In the genomic region with DNA sequence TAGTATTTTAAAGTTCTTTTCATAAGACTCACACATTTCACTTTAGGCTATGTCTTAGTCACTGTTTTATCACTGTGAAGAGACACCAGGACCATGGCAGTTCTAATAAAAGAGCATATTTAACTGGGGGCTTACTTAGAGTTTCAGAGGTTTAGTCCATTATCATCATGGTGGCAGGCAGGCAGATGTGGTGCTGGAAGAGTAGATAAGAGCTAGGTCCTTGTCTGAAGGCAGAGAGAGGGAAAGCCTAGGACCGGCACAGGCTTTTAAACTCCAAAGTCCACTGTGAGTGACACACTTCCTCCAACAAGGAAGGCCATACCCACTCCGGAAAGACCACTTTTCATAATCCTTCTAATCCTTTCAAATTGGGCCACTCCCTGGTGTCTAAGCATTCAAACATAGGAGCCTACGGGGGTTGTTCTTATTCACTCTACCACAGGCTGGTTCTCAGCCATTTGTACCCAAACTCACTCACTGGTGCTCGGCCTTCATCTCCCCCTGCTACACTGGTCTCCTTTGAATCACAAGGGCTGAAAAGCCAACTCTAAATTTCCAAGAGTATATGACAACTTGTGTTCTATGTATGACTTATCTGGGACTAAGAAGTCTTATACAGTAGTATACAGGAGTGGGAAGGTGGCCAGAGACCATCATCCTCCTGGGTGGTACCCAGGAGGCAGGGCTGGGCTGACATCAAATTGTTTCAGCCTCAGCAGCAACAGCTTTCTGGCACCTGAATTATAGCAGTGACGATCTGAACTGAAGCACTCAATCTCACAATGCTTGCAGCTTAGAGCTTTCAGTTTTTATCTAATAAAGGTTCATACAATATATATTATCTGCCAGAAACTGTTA, we compare ENCODE assay signal across 20 mouse cellular contexts. TPM values are rescaled to one million over a fixed set of nuclear protein-coding genes. Genes with fewer than 3 reads are reported as not detected.
DNase-seq lines count a peak whose midpoint lies in the region; ATAC-seq lines count a peak whose summit lies in the region.
"Had no signal": no experiment of that assay in that cellular context is flagged by ENCODE, and none has a peak within 500 bp of the region (broad histone marks: within the 10 kb centered on the region; RNA-seq: fewer than 3 reads in every experiment).

No protein-coding gene starts in this region.

- no peaks in the 10 kb centered on the region for H3K9me3 ChIP-seq in intestine, embryonic 15.5 days
- H3K9me3 ChIP-seq in intestine, embryonic 16.5 days (ENCODE audit: control insufficient read depth, low read length) = no peaks in the 10 kb centered on the region
- no peaks in the 10 kb centered on the region for H3K9me3 ChIP-seq in liver, embryonic 12.5 days (replicated peaks)
- H3K9me3 ChIP-seq: embryonic facial prominence, embryonic 13.5 days; hindbrain, embryonic 13.5 days; lung, embryonic 15.5 days had no signal

- no peak overlapping the region for H3K4me2 ChIP-seq in intestine, embryonic 15.5 days (replicated peaks)
- H3K4me2 ChIP-seq in intestine, embryonic 16.5 days (ENCODE audit: low read depth, low read length) = no peak overlapping the region
- peak overlapping the region; percentile 41 for H3K4me2 ChIP-seq in liver, embryonic 12.5 days
- H3K4me2 ChIP-seq: embryonic facial prominence, embryonic 13.5 days; hindbrain, embryonic 13.5 days; limb, embryonic 12.5 days; lung, embryonic 15.5 days had no signal

- no peaks in the 10 kb centered on the region; the same call in 1 of the 2 replicates for H3K4me1 ChIP-seq in intestine, embryonic 15.5 days (replicated peaks)
- no peaks in the 10 kb centered on the region for H3K4me1 ChIP-seq in intestine, embryonic 16.5 days (ENCODE audit: control insufficient read depth, insufficient read depth, low read length)
- peaks cover 44% of the 10 kb centered on the region for H3K4me1 ChIP-seq in liver, embryonic 12.5 days

- DNase-seq in c-Kit-positive CD71-positive TER-119-positive erythroid progenitor cells, embryonic 14.5 days (ENCODE audit: low spot score) = peak; percentile 91
- peak; percentile 45 to 75 for DNase-seq in spleen, postnatal 10 days (ENCODE audit: low spot score in 2 of 2)
- no peak for DNase-seq in lung, postnatal 36 days
- no peak for DNase-seq in frontal cortex, postnatal 36 days (ENCODE audit: low spot score in 2 of 2)
- DNase-seq in thymus, postnatal 36 days = no peak
- DNase-seq: cerebellum, adult 18-20 months; cerebellum, postnatal 36 days; kidney, adult 11 months; midbrain, embryonic 14.5 days; thymus, postnatal 25 days had no signal

- H3K27ac ChIP-seq in intestine, embryonic 15.5 days = no peak overlapping the region
- H3K27ac ChIP-seq in intestine, embryonic 16.5 days (ENCODE audit: low read length) = no peak overlapping the region
- H3K27ac ChIP-seq in liver, embryonic 12.5 days = peak overlapping the region; percentile 84
- H3K27ac ChIP-seq: embryonic facial prominence, embryonic 13.5 days; hindbrain, embryonic 13.5 days; kidney, postnatal 0 days; layer of hippocampus, adult 2 months; left cerebral cortex, adult 2 months; limb, embryonic 12.5 days; lung, embryonic 15.5 days had no signal

- H3K27me3 ChIP-seq in intestine, embryonic 15.5 days (replicated peaks) = no peaks in the 10 kb centered on the region
- H3K27me3 ChIP-seq in intestine, embryonic 16.5 days (replicated peaks; ENCODE audit: control insufficient read depth, insufficient read depth, low read length) = no peaks in the 10 kb centered on the region
- no peaks in the 10 kb centered on the region for H3K27me3 ChIP-seq in liver, embryonic 12.5 days (replicated peaks)
- H3K27me3 ChIP-seq: embryonic facial prominence, embryonic 13.5 days; hindbrain, embryonic 13.5 days; limb, embryonic 12.5 days; lung, embryonic 15.5 days had no signal

- no peak overlapping the region for H3K4me3 ChIP-seq in intestine, embryonic 15.5 days (replicated peaks)
- H3K4me3 ChIP-seq in intestine, embryonic 16.5 days (ENCODE audit: low read length) = no peak overlapping the region
- H3K4me3 ChIP-seq in liver, embryonic 12.5 days = no peak overlapping the region
- H3K4me3 ChIP-seq: embryonic facial prominence, embryonic 13.5 days; hindbrain, embryonic 13.5 days; layer of hippocampus, adult 2 months; left cerebral cortex, adult 2 months; limb, embryonic 12.5 days; lung, embryonic 15.5 days had no signal

- no peak overlapping the region for H3K9ac ChIP-seq in intestine, embryonic 15.5 days
- H3K9ac ChIP-seq in intestine, embryonic 16.5 days (ENCODE audit: low read depth, low read length) = no peak overlapping the region
- no peak overlapping the region; the same call in 1 of the 2 replicates for H3K9ac ChIP-seq in liver, embryonic 12.5 days
- H3K9ac ChIP-seq: embryonic facial prominence, embryonic 13.5 days; hindbrain, embryonic 13.5 days; limb, embryonic 12.5 days; lung, embryonic 15.5 days had no signal

- WGBS in intestine, embryonic 15.5 days = 86% methylated on average over 5 of the region's 5 CpGs
- 83% methylated on average over 5 of the region's 5 CpGs for whole genome bisulfite sequencing in intestine, embryonic 16.5 days
- WGBS in liver, embryonic 12.5 days (ENCODE audit: insufficient replicate concordance) = 56% methylated on average over 5 of the region's 5 CpGs

- peak; percentile 55; the same call in 1 of the 2 replicates for ATAC-seq in intestine, embryonic 15.5 days
- ATAC-seq in intestine, embryonic 16.5 days = no peak
- peak; percentile 96 for ATAC-seq in liver, embryonic 12.5 days

- H3K36me3 ChIP-seq in intestine, embryonic 15.5 days = no peaks in the 10 kb centered on the region
- H3K36me3 ChIP-seq in intestine, embryonic 16.5 days (ENCODE audit: control insufficient read depth, insufficient read depth, low read length) = no peaks in the 10 kb centered on the region
- H3K36me3 ChIP-seq in liver, embryonic 12.5 days = no peaks in the 10 kb centered on the region
- H3K36me3 ChIP-seq: embryonic facial prominence, embryonic 13.5 days; hindbrain, embryonic 13.5 days; limb, embryonic 12.5 days; lung, embryonic 15.5 days had no signal

RNA-seq across cellular contexts. Expression of gene Cox7a2l, which starts 45.3 kb away (rescaled TPM):
- 181 and 186 TPM in 2 replicates for polyA plus RNA-seq in intestine, embryonic 15.5 days (2015; fragmentation: Nextera tagmentation; extraction: Ambion mirVana)
- 189 and 191 TPM in 2 replicates for polyA plus RNA-seq in intestine, embryonic 16.5 days (2015; fragmentation: Nextera tagmentation; extraction: Ambion mirVana)
- polyA plus RNA-seq in liver, embryonic 12.5 days (2016; fragmentation: Nextera tagmentation; extraction: Ambion mirVana) = 87.2 and 90.9 TPM in 2 replicates

Comparison
In these comparisons a context has a peak if more than half of its experiments do, and no peak if none do; other contexts are left out.
1. DNase-seq: peak in c-Kit-positive CD71-positive TER-119-positive erythroid progenitor cells, embryonic 14.5 days (single experiment) and spleen, postnatal 10 days (2 of 2); none in lung, postnatal 36 days (single experiment), frontal cortex, postnatal 36 days (0 of 2) and thymus, postnatal 36 days (0 of 2).